Mouse (Mus musculus): ENCODE results near the gene Cd44.

DNA sequence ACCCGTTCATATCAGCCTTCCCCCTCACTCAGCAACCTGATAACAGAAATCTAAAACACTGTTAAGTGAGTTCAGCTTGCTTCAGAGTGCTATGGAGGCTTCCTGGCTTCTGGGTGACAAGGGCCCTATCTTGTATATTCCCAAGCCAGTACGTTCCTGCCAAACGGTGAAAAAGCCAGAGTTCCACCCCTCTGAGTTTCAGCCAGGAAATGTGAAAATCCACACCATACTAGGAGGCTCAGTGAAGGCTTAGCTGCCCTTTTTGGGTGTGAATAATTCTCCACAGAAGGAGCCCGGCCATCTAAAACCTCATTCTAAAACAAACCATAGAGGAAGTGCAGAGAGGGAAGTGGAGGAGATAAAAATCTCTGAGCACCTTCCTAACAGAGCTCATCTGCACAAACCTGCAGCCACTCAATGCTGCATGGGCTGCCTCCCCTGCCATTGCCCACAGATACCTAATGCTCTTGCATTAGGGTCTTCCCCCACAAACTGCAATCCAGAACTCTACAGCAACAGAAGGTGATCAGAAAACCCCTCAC lies 49.5 kb downstream of the Cd44 start:
- no peak for TF ChIP-seq ZC3H11A (IDR thresholded peaks at IDR 0.05; ENCODE audit: borderline replicate concordance, low read depth, low read length)
- no peak for TF ChIP-seq MAFK (IDR thresholded peaks at IDR 0.05; ENCODE audit: insufficient read depth, low read depth, low read length)
- TF ChIP-seq HCFC1 (IDR thresholded peaks at IDR 0.05; ENCODE audit: borderline replicate concordance, insufficient read depth, low read length), result no peak
